Mouse (Mus musculus) embryonic facial prominence, embryonic 11.5 days (tissue): ENCODE data around the gene Pold1. TPM values are rescaled to one million over a fixed set of nuclear protein-coding genes. Genes with fewer than 3 reads are reported as not detected.

ENCODE experiments used
- ATAC-seq: fragments of 200-750 bp; cut with Nextera tagmentation; replicated peaks from 2 replicates; pipeline ENCODE4 v1.8.0; 2017; ENCODE audit warnings: low read depth; ENCODE audit not compliant: insufficient number of reproducible peaks, low FRiP score, low TSS enrichment
- DNase-seq: peaks from one replicate; pipeline ENCODE4 v3.0.0-alpha.2; 2015; ENCODE audit warnings: low spot score
- H3K27ac ChIP-seq: fragments of 300-500 bp; sonication (generic); replicated peaks from 2 replicates; pipeline ENCODE4 v1.5.1; 2014; ENCODE audit warnings: mild to moderate bottlenecking, low read depth, low read length, control low read depth
- H3K27me3 ChIP-seq: fragments of 300-500 bp; sonication (generic); 2 replicates; pipeline ENCODE4 v1.6.1; 2014; ENCODE audit warnings: mild to moderate bottlenecking, low read length, moderate library complexity, mixed read lengths; ENCODE audit not compliant: control insufficient read depth, insufficient read depth
- H3K36me3 ChIP-seq: fragments of 300-500 bp; sonication (generic); replicated peaks from 2 replicates; pipeline ENCODE4 v1.6.1; 2014; ENCODE audit warnings: low read depth, mild to moderate bottlenecking, low read length, moderate library complexity, mixed read lengths; ENCODE audit not compliant: control insufficient read depth, insufficient read depth
- H3K4me1 ChIP-seq: fragments of 300-500 bp; sonication (generic); 2 replicates; pipeline ENCODE4 v1.6.1; 2014; ENCODE audit warnings: low read length, mixed read lengths; ENCODE audit not compliant: control insufficient read depth, insufficient read depth
- H3K4me2 ChIP-seq: fragments of 300-500 bp; sonication (generic); 2 replicates; pipeline ENCODE4 v1.6.1; 2014; ENCODE audit warnings: low read depth, mild to moderate bottlenecking, control low read depth, low read length, moderate library complexity
- H3K4me3 ChIP-seq: fragments of 300-500 bp; sonication (generic); 2 replicates; pipeline ENCODE4 v1.5.1; 2014; ENCODE audit warnings: low read depth, low read length, control low read depth
- H3K9ac ChIP-seq: fragments of 300-500 bp; sonication (generic); replicated peaks from 2 replicates; pipeline ENCODE4 v1.6.1; 2014; ENCODE audit warnings: mild to moderate bottlenecking, control low read depth, low read length
- H3K9me3 ChIP-seq: fragments of 300-500 bp; sonication (generic); replicated peaks from 2 replicates; pipeline ENCODE4 v1.6.1; 2016; ENCODE audit warnings: mild to moderate bottlenecking, low read length, inconsistent platforms, mixed read lengths; ENCODE audit not compliant: control insufficient read depth
- WGBS: fragments of 180-500 bp; shearing (Covaris S2); extraction: QIAGEN DNeasy Blood & Tissue Kit; methylation state at CpG from one replicate; pipeline ENCODE4 v1.1.7; 2014; 5-methylcytosine and 5-hydroxymethylcytosine counted together
- polyA plus RNA-seq: library from polyadenylated mRNA; unstranded; fragments of >200 nt; fragmentation: Nextera tagmentation; extraction: Ambion mirVana; gene quantifications from 2 replicates; pipeline ENCODE4 v1.2.1, GENCODE M21; 2014

The Pold1 gene
- polyA plus RNA-seq, 1 experiment from 2014 or later = 56.3 TPM

DNA sequence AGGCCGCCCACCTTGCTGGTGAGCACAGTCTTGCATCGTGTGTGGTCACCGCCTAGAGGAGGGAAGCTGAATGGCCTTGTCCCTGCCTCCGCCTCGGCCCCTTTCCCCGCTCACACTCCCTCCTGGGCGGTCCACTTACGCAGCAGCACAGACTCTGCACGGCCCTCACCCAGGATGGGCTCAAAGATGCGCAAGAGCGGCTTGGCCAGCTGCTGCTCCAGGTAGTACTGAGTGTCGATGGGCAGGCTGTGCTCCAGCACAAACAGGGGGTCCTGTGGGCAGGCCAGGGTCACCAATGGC is 15.0 kb downstream of the Pold1 start:
- no peak overlapping the region for H3K4me3 ChIP-seq
- H3K27me3 ChIP-seq = no peaks in the 10 kb centered on the region
- no peak for ATAC-seq
- 83% methylated on average over 12 of the region's 12 CpGs for WGBS
- no peak overlapping the region for H3K4me2 ChIP-seq
- no peak overlapping the region for H3K9ac ChIP-seq
- H3K27ac ChIP-seq = no peak overlapping the region
- H3K36me3 ChIP-seq = peaks cover 3% of the 10 kb centered on the region
- H3K4me1 ChIP-seq = no peaks in the 10 kb centered on the region
- DNase-seq = no peak
- H3K9me3 ChIP-seq = no peaks in the 10 kb centered on the region

DNA sequence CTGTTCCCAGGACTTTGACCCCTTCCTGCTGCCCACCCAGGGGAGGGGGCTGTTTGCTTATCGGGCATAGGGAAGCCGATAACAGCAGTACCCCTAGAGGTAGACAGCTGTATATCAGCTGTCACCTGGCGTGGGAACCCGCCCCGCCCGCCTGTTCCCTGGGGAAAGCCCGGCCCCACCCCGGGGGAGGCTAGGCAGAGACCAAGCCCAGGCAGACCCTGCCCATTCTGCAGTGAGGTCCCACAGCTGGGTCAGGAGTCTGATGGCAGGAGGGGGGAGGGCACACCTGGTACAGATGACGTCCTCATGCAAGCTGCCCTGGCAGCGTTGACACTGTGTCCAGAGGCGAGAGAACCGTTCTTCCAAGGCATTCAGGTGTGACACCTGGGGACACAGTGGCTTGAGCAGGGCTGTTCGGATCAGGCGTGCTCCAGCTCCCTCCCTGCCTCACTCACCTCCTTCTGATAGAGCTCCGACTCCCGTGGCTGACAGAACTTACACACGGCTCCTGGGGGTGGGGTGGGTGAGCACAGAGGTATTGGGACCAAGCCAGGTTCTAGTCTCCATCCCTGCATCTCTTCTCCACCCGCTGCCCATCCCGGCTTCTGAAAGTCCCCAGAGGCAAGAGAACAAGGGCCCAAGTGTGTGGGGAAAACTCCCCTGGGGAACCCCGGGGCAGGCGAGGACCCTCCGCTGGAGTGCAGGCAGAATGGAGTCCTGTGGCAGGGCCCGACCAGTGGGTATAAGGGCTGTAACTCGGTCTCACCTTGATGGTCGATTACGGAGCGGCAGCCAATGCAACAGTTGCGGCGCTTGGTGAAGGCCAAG is 15.5 kb downstream of the Pold1 start:
- Histone ChIP-seq H3K4me3 (no peak overlapping the region), H3K4me1 (no peaks in the 10 kb centered on the region), H3K27ac (no peak overlapping the region), H3K4me2 (no peak overlapping the region), H3K36me3 (no peaks in the 10 kb centered on the region; the same call in none of the 2 replicates), H3K27me3 (no peaks in the 10 kb centered on the region), H3K9ac (no peak overlapping the region), H3K9me3 (no peaks in the 10 kb centered on the region)
- no peak for DNase-seq
- 86% methylated on average over 29 of the region's 29 CpGs for WGBS
- ATAC-seq = no peak

DNA sequence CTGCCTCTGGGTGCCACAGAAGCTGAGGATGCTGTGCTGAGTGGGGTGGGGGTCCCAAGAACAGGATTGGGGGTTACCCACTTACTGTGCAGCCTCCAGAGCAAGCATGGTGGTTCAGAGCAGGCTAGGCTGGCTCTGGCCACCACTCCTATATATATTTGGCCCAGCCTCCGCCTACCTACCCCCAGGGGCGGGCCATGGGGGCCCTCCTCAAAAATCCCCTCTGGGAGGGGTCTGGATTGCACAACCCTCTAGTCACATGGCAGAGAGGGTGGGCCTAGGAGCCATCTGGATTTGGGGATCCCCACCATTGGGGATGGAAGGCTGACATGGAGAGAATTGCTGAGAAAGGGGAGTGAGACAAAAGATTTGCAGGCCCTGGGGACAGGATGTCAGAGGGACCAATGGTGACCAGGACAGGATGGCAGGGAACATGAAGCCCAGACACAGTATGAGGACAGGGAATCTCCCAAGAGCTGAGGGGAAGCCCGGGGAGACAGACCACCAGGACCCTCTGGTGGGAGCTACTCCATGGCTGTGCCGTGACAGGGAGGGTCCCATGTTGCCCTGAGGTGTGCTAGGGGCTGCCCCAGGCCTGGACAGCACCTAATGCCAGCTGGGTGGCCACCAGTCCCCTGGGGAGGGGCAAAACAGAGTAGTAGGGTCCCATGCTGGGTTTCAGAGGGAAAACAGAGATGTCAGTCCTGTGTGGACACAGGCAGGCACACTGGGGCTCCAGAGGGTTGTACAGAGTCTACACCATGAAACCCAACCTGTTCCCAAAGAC is 16.5 kb downstream of the Pold1 start, which contains the start of gene Spib:
Spib (minus strand) TSS at position 126 of the 787 bp plus-strand sequence.
- H3K9me3 ChIP-seq = no peaks in the 10 kb centered on the region
- DNase-seq (no peak), ATAC-seq (no peak)
- H3K4me2 ChIP-seq = no peak within 1 kb of the TSS
- no peaks in the 10 kb centered on the region for H3K27me3 ChIP-seq
- no peak within 1 kb of the TSS for H3K4me3 ChIP-seq
- H3K4me1 ChIP-seq = no peaks in the 10 kb centered on the region
- WGBS = 82% methylated on average over 4 of the region's 4 CpGs
- H3K9ac ChIP-seq = no peak within 1 kb of the TSS
- no peaks in the 10 kb centered on the region; the same call in none of the 2 replicates for H3K36me3 ChIP-seq
- H3K27ac ChIP-seq = no peak within 1 kb of the TSS

DNA sequence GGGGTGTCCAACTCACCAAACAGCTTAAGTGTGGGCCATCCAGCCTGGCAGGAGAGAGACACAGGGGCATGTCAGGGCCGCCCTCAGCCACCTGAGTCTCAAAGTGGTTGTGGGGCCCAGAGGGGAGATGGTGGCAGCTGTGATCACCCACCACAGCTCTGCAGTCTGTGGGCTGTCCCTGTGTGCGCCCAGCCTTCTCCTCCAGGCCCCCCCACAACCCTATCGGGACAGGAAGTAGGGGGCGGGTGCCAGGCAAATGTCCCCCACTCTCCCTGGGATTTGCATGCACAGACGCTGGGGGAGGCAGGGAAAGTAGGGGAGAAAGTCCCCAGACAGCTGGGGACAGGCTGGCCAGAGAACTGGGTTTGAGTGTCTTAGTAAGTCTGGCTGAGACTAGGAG is 17.4 kb downstream of the Pold1 start:
- H3K9me3 ChIP-seq = no peaks in the 10 kb centered on the region
- no peak overlapping the region for H3K9ac ChIP-seq
- ATAC-seq (no peak), DNase-seq (no peak)
- H3K27ac ChIP-seq = no peak overlapping the region
- no peaks in the 10 kb centered on the region for H3K27me3 ChIP-seq
- no peaks in the 10 kb centered on the region; the same call in 1 of the 2 replicates for H3K36me3 ChIP-seq
- H3K4me2 ChIP-seq = no peak overlapping the region
- H3K4me3 ChIP-seq = no peak overlapping the region
- no peaks in the 10 kb centered on the region for H3K4me1 ChIP-seq
- 59% methylated on average over 5 of the region's 5 CpGs for WGBS

DNA sequence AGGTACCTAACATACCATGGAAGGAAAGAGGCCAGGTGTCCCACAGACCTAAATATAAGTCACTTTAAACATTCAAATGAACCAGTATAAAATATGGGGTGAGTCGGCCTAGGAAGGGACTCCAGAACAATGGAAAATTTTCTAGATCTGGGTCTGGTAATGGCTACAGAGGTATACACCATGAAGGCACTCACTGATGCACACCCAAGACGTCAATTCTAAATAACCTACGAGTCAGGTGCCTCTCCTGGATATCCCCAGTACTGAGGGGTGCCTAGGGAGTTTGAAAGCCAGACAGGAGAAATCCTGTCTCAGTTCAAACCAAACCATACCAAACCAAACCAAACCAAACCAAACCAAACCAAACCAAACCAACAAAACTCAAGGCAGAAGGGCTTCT is 18.1 kb downstream of the Pold1 start:
- WGBS = 80% methylated on average over 3 of the region's 3 CpGs
- Histone ChIP-seq H3K4me3 (no peak overlapping the region), H3K36me3 (no peaks in the 10 kb centered on the region; the same call in 1 of the 2 replicates), H3K4me2 (no peak overlapping the region), H3K27ac (no peak overlapping the region), H3K27me3 (peaks cover 2% of the 10 kb centered on the region), H3K9me3 (no peaks in the 10 kb centered on the region), H3K9ac (no peak overlapping the region), H3K4me1 (no peaks in the 10 kb centered on the region)
- ATAC-seq (no peak), DNase-seq (no peak)

DNA sequence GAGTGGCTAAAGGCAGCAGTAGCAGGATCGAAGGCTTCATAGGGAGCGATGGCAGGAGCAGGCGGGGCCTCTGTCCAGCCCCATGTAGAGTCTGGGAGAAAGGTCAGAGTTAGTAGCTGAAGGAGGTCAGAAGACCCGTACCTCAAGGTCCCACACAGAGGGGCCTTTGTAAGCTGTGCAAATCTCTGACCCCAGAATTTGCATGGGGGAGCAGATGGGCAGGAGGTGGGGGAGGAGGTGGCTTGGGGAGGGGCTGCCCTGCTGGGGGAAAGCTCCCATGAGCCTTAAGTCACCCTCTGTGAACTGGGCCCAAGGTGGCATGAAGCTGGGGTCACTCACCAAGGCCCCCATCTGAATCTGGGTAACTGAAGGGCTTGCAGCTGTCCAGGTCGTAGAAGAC is 19.1 kb downstream of the Pold1 start:
- no peak overlapping the region for H3K4me3 ChIP-seq
- ATAC-seq (no peak), DNase-seq (no peak)
- H3K4me2 ChIP-seq = no peak overlapping the region
- H3K36me3 ChIP-seq = no peaks in the 10 kb centered on the region; the same call in 1 of the 2 replicates
- peaks cover 2% of the 10 kb centered on the region; the same call in 1 of the 2 replicates for H3K4me1 ChIP-seq
- no peaks in the 10 kb centered on the region for H3K9me3 ChIP-seq
- H3K9ac ChIP-seq = no peak overlapping the region
- WGBS = 41% methylated on average over 5 of the region's 5 CpGs
- H3K27me3 ChIP-seq = peaks cover 12% of the 10 kb centered on the region
- no peak overlapping the region for H3K27ac ChIP-seq

DNA sequence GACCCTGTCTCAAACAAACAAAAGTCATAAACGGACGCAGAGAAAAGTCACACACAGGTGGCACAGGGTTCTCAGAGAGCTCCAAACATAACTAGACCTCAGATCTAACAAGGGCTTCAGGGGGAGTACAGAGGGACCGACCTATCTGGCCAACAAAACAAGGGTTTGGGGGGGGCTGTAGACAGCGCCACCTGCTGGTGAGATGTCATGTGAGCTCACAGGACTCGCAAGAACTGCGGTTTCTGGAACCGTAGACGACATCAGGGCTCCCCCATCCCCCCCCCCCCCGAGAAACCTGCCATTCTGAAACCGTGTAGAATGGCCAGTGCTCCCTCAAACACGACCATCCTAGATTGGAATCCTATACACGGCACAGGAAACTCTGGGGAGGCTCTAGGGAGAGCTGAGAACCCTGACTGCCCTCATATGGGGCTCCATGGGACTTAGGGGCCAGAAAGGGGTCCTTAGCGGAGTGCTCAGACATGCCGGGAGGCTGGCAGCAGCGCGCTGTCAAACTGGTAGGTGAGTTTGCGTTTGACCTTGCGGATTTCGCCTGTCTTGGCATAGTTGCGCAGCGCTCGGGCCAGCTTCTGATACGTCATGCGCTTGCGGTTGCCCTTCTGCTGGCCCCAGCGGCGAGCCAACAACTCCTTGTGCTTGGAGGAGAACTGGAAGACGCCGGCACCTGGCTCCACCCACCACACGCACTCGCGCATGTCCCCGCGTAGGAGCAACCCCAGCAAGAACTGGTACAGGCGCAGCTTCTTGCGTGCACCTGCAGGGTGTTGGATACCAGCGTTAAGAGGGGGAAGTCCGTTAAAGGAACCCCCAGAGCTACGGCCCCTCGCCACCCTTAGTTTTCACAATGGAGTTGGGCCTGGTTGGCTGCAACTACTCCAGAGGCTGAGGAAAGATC is 20.9 kb downstream of the Pold1 start:
- H3K4me3 ChIP-seq = peak overlapping the region; percentile 34
- H3K4me1 ChIP-seq = peaks cover 2% of the 10 kb centered on the region; the same call in 1 of the 2 replicates
- ATAC-seq (no peak), DNase-seq (peak; percentile 82)
- peak overlapping the region; percentile 74 for H3K4me2 ChIP-seq
- H3K9me3 ChIP-seq = no peaks in the 10 kb centered on the region
- H3K27me3 ChIP-seq = peaks cover 22% of the 10 kb centered on the region
- H3K27ac ChIP-seq = no peak overlapping the region
- 7% methylated on average over 40 of the region's 40 CpGs for WGBS
- no peaks in the 10 kb centered on the region; the same call in 1 of the 2 replicates for H3K36me3 ChIP-seq
- H3K9ac ChIP-seq = peak overlapping the region; percentile 35; the same call in 1 of the 2 replicates
